Mouse (Mus musculus) cerebellum, postnatal 25 days (tissue): ENCODE data around the gene Slc38a9.

ENCODE experiments used
- DNase-seq, 2 experiments: peaks; one replicate each; pipeline ENCODE4 v3.0.0; 2021; ENCODE audit warnings: mixed read lengths in 2 of 2

Gene Slc38a9

GRCm38 (mm10) chr13:112772252-112772651, 111.7 kb downstream of the Slc38a9 start:
- no peak for DNase-seq

DNA sequence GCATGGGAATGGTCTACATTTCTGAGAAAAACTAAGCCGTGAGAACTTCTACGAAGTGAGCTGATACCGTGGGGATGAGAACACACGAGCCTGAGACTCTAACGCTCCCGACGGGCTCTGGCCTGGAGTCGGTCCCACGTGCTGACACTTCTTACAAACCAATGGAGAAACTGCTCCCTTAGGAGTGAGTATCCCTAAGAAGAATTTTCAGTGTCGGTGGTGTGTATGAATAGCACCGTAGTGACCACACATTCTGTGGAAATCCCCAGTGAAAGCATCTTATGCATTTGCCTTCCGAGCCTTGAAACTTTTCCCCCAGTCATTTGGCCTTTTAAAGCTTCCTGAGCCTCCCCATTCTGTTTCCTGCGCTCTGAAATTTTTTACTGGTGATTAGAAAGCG, 112.3 kb downstream of the Slc38a9 start:
- no peak for DNase-seq

DNA sequence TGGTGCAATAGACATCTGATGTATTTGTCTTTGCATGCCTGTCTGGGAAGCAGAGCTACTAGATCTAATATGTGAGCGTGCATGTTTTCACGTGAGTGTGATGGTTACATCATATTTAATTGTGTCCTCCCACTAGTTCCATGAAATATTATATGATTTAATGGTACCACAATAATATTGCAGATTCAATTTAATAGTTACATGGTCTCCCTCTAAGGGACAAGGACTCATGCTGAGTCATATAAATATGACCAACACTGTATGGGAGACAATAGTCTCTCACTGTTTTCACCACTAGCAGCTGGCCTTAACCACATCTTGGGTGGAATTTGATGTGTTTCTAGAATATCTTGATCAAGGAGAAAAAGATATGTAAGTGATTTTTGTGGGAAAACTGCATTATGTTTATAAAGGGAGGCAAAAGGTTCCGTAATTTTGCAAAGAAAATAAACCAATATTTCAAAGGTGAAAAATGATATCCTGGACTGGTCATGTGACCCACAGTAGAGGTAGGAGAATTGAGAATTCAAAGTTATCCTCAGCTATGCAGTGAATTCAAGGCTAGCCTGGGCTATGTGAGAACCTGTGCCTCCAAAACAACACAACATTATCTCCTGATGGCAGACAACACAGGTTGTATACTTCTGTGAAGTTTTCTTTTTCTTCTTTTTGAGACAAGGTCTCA, 113.6 kb downstream of the Slc38a9 start:
- DNase-seq, result no peak

- DNase-seq, result no peak
Measured at GRCm38 (mm10) chr13:112775856-112776255, 115.3 kb downstream of the Slc38a9 start.

- DNase-seq, result no peak
Measured at GRCm38 (mm10) chr13:112778407-112778806, 117.9 kb downstream of the Slc38a9 start.

DNA sequence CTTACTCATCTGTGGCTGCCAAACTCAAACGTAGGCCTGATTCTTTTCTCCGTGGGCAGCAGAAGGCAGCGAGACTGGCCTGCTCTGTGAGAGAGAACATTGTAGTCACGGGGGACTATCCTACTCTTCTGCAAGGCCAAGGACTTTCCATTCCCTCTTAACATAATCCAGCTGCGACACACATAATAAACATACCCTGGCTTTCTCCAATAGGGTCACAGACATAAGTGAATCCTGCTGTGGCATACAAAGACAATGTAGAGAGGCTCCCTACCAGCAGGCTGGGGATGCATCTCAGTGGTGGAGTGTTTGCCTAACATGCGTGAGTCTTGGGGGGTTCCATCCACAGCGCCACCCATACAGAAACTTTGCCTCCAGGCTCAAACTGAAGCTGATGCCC, 124.8 kb downstream of the Slc38a9 start:
- no peak for DNase-seq

DNA sequence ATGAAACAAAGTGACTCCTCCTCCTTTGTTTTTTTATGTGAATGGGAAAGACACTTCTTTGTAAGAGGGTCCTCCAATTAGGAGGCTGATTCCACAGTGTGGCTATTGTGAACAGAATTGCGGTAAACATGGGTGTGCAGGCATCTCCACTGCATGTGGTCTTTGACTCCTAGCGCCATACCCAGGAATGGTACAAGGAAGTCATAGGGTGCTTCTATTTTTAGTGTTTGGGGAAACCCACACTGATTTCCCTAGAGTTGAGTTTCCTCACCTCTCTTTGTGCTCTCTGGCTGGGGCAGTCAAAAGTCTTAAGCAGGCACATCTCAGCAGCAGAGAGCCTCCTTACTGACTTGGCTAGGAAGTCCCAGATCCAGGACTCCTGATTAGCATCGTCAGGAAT, 125.6 kb downstream of the Slc38a9 start:
- DNase-seq, result no peak

DNA sequence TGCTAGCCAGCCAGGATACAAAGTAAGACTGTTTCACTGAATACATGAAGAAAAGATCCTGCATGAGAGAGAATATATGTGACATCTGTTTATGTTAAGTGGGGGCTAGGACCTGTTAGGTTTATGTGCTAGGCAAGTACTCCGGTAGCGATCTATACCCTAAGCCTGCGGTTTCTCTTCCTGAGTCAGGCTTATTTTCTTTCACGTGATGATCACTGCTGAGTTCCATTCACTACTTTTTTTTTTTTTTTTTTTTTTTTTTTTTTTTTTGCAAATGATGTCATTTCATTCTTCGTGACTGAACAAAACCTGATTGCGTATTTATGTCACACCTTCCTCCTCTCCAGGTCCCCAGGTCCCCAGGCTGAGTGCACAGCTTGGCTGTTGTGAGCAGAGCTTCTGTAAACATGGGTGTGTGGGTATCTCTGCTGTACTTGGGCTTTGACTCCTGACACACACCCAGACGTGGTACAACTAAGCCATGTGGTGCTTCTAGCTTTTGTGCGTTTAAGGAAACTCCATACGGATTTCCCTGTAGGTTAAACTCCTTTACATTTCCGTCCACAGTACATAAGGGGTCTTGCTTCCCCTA, 126.5 kb downstream of the Slc38a9 start:
- no peak for DNase-seq
